ENCODE assay signal across 11 mouse cellular contexts in the genomic region with DNA sequence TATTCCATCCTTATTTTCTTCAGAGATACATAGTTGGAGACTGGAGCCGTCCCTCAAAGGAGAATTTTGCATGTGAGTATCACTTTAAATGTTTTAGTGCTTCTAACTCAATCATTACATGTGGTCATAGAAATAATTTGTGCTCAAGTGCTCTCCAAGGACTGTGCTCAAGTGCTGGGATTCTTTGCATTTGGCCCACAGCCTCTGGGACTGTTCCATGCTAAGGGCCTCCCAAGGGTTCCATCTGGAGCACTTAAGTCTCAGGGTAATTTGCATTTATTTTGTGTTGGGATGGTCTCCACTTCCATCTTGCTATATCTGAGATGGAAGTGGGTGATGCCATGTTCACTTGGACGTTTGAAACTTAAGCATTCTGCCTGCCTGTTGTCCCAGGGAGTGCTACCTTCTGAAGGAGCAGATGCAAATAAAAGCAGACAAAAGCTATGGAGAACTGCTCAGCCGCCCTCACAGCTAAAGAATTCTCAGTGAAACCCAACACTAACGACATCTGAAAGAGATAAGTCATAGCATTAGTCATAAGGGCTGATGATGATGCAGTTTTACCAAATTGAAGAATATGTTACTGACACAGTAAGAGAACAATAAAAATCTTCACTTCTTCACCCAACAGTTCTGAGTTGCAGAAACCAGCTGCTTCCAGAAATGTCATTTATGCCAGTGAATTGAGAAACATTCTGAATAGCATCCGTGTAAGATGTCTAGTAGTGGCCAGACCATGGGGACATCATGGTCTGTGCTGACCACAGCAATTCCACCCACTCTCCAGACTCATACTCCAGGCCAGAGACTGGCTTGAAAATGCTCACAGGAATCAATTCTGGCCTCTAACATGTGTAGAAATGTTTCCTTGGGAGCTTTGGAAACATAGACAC.
DNase-seq lines count a peak whose midpoint lies in the region; ATAC-seq and TF ChIP-seq lines count a peak whose summit lies in the region.
"Had no signal": no experiment of that assay in that cellular context is flagged by ENCODE, and none has a peak within 500 bp of the region (broad histone marks: within the 10 kb centered on the region; RNA-seq: fewer than 3 reads in every experiment).

No protein-coding gene starts in this region.

- 39% methylated on average over 5 of the region's 5 CpGs for WGBS in heart, adult 2 months
- 56% methylated on average over 5 of the region's 5 CpGs for WGBS in heart, embryonic 12.5 days

- H3K79me2 ChIP-seq in heart, adult 2 months (replicated peaks; ENCODE audit: control insufficient read depth, insufficient read depth, low read length) = no peaks in the 10 kb centered on the region

- H3K9ac ChIP-seq in heart, adult 2 months (ENCODE audit: low read depth, low read length) = no peak overlapping the region
- no peak overlapping the region for H3K9ac ChIP-seq in heart, embryonic 12.5 days
- H3K9ac ChIP-seq: hindbrain, embryonic 12.5 days; liver, embryonic 14.5 days; neural tube, embryonic 15.5 days had no signal

- no peak for TF ChIP-seq POLR2A in heart, adult 2 months (IDR thresholded peaks at IDR 0.05; ENCODE audit: insufficient read depth, low read depth, low read length)

- H3K27ac ChIP-seq in heart, adult 2 months = no peak overlapping the region
- H3K27ac ChIP-seq in heart, embryonic 12.5 days (ENCODE audit: poor library complexity, severe bottlenecking) = no peak overlapping the region
- H3K27ac ChIP-seq: hindbrain, embryonic 12.5 days; liver, embryonic 14.5 days; neural tube, embryonic 15.5 days had no signal

- ATAC-seq in heart, embryonic 12.5 days (ENCODE audit: insufficient number of reproducible peaks, low FRiP score) = no peak

- peak; percentile 24 to 25 for DNase-seq in heart, adult 2 months
- peak; percentile 57 for DNase-seq in NIH3T3 (ENCODE audit: low read depth)
- peak; percentile 53 for DNase-seq in gastrocnemius, adult 18-20 months (ENCODE audit: low spot score)
- DNase-seq in heart, postnatal 36 days = peak; percentile 22 to 26
- no peak for DNase-seq in retina, embryonic 14.5 days (ENCODE audit: low spot score)
- no peak for DNase-seq in testis, postnatal 10 days (ENCODE audit: low spot score)
- DNase-seq: kidney, adult 11 months had no signal

- no peak overlapping the region for H3K4me2 ChIP-seq in heart, embryonic 12.5 days
- H3K4me2 ChIP-seq: hindbrain, embryonic 12.5 days; neural tube, embryonic 15.5 days had no signal

- H3K4me1 ChIP-seq in heart, adult 2 months (ENCODE audit: control insufficient read depth, insufficient read depth, low read length) = peaks cover 1% of the 10 kb centered on the region
- no peaks in the 10 kb centered on the region for H3K4me1 ChIP-seq in heart, embryonic 12.5 days (replicated peaks)
- H3K4me1 ChIP-seq: hindbrain, embryonic 12.5 days; neural tube, embryonic 15.5 days had no signal

- TF ChIP-seq EP300 in heart, adult 2 months (IDR thresholded peaks at IDR 0.05; ENCODE audit: insufficient read depth, low read depth, low read length) = no peak

- TF ChIP-seq CTCF in heart, adult 2 months (IDR thresholded peaks at IDR 0.05) = no peak

- no peak overlapping the region for H3K4me3 ChIP-seq in heart, adult 2 months
- no peak overlapping the region for H3K4me3 ChIP-seq in heart, embryonic 12.5 days
- H3K4me3 ChIP-seq: hindbrain, embryonic 12.5 days; neural tube, embryonic 15.5 days had no signal

- H3K9me3 ChIP-seq in heart, embryonic 12.5 days (replicated peaks) = no peaks in the 10 kb centered on the region
- H3K9me3 ChIP-seq: hindbrain, embryonic 12.5 days; neural tube, embryonic 15.5 days had no signal

- intact Hi-C loops in heart, adult 2 months (cut with DNase I) = no loop called here
- intact Hi-C loops in heart, postnatal 36 days (cut with DNase I) = no loop called here

- no peaks in the 10 kb centered on the region for H3K36me3 ChIP-seq in heart, adult 2 months (ENCODE audit: control insufficient read depth, insufficient read depth, low read length)
- no peaks in the 10 kb centered on the region for H3K36me3 ChIP-seq in heart, embryonic 12.5 days
- H3K36me3 ChIP-seq: hindbrain, embryonic 12.5 days; neural tube, embryonic 15.5 days had no signal

- H3K27me3 ChIP-seq in heart, adult 2 months (ENCODE audit: control insufficient read depth, insufficient read depth, low read length) = no peaks in the 10 kb centered on the region
- no peaks in the 10 kb centered on the region for H3K27me3 ChIP-seq in heart, embryonic 12.5 days (replicated peaks)
- H3K27me3 ChIP-seq: hindbrain, embryonic 12.5 days; neural tube, embryonic 15.5 days had no signal

Comparison
In these comparisons a context has a peak if more than half of its experiments do, and no peak if none do; other contexts are left out.
1. DNase-seq: peak in heart, adult 2 months (2 of 2), NIH3T3 (single experiment), gastrocnemius, adult 18-20 months (single experiment) and heart, postnatal 36 days (2 of 2); none in retina, embryonic 14.5 days (single experiment) and testis, postnatal 10 days (single experiment).